Comparison of ENCODE assay signal across 13 mouse cellular contexts in the genomic region with DNA sequence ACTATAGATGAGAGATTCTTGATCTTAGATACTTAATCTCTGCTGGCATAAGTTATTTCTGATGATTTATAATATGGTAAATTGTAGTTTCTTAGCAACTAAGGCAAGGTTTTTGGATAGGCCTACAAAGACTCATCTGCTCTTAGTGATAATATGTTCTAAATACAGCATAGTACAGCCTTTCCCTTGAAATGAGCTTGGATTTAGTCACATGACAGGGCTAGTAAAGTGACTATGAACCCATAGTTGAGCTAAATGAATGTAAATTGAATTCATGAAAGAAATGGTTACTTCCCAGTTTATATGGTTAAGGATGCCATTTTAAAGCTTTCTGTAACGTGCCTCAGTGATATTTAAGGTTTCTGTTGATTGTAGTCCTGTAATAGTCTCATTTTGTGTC. TPM values are rescaled to one million over a fixed set of nuclear protein-coding genes. Genes with fewer than 3 reads are reported as not detected.
DNase-seq lines count a peak whose midpoint lies in the region; ATAC-seq and TF ChIP-seq lines count a peak whose summit lies in the region.
"Had no signal": no experiment of that assay in that cellular context is flagged by ENCODE, and none has a peak within 500 bp of the region (broad histone marks: within the 10 kb centered on the region; RNA-seq: fewer than 3 reads in every experiment).

No protein-coding gene starts in this region.

- ATAC-seq in hindbrain, embryonic 12.5 days (ENCODE audit: low FRiP score): no peak
- no peak for ATAC-seq in midbrain, postnatal 0 days (ENCODE audit: low FRiP score)
- ATAC-seq in liver, embryonic 13.5 days (ENCODE audit: low read depth): no peak
- ATAC-seq: lung, postnatal 0 days had no signal

- no peaks in the 10 kb centered on the region for H3K9me3 ChIP-seq in hindbrain, embryonic 12.5 days (replicated peaks)
- H3K9me3 ChIP-seq in hindbrain, embryonic 10.5 days: no peaks in the 10 kb centered on the region
- H3K9me3 ChIP-seq in midbrain, postnatal 0 days (ENCODE audit: low read length): no peaks in the 10 kb centered on the region
- H3K9me3 ChIP-seq in midbrain, embryonic 10.5 days (replicated peaks): no peaks in the 10 kb centered on the region
- H3K9me3 ChIP-seq in liver, embryonic 13.5 days (replicated peaks): no peaks in the 10 kb centered on the region
- H3K9me3 ChIP-seq: stomach, embryonic 15.5 days had no signal

- no peak overlapping the region for H3K9ac ChIP-seq in hindbrain, embryonic 12.5 days
- H3K9ac ChIP-seq in midbrain, postnatal 0 days (replicated peaks; ENCODE audit: low read length, poor library complexity, severe bottlenecking): no peak overlapping the region
- H3K9ac ChIP-seq in liver, embryonic 13.5 days: no peak overlapping the region
- H3K9ac ChIP-seq: stomach, embryonic 15.5 days had no signal

- no peaks in the 10 kb centered on the region for H3K27me3 ChIP-seq in hindbrain, embryonic 12.5 days
- no peaks in the 10 kb centered on the region for H3K27me3 ChIP-seq in hindbrain, embryonic 10.5 days (ENCODE audit: insufficient read depth, poor library complexity, severe bottlenecking)
- no peaks in the 10 kb centered on the region for H3K27me3 ChIP-seq in midbrain, postnatal 0 days (ENCODE audit: insufficient read depth, low read length)
- H3K27me3 ChIP-seq in midbrain, embryonic 10.5 days (ENCODE audit: low read depth, poor library complexity, severe bottlenecking): no peaks in the 10 kb centered on the region
- no peaks in the 10 kb centered on the region for H3K27me3 ChIP-seq in liver, embryonic 13.5 days
- H3K27me3 ChIP-seq: stomach, embryonic 15.5 days had no signal

- H3K4me3 ChIP-seq in hindbrain, embryonic 12.5 days: no peak overlapping the region
- H3K4me3 ChIP-seq in hindbrain, embryonic 10.5 days: no peak overlapping the region; the same call in 1 of the 2 replicates
- peak overlapping the region; percentile 98; the same call in 1 of the 2 replicates for H3K4me3 ChIP-seq in midbrain, postnatal 0 days (ENCODE audit: low read depth, low read length)
- no peak overlapping the region for H3K4me3 ChIP-seq in midbrain, embryonic 10.5 days
- no peak overlapping the region for H3K4me3 ChIP-seq in liver, embryonic 13.5 days (replicated peaks)

- no peak for DNase-seq in hindbrain, embryonic 10.5 days (ENCODE audit: low spot score)
- DNase-seq in midbrain, postnatal 0 days (ENCODE audit: low spot score): no peak
- DNase-seq in midbrain, embryonic 10.5 days (ENCODE audit: low spot score): no peak
- DNase-seq in liver, embryonic 13.5 days: no peak
- DNase-seq in Muller cell, postnatal 12 days (ENCODE audit: inconsistent ontology term): no peak
- DNase-seq in adrenal gland, postnatal 14 days: no peak
- DNase-seq: adrenal gland, postnatal 10 days; heart, adult 11 months; right cerebral cortex, postnatal 4 days; thymus, postnatal 36 days had no signal

- peaks cover 11% of the 10 kb centered on the region for H3K4me1 ChIP-seq in hindbrain, embryonic 12.5 days
- peaks cover 28% of the 10 kb centered on the region for H3K4me1 ChIP-seq in hindbrain, embryonic 10.5 days (replicated peaks)
- H3K4me1 ChIP-seq in midbrain, postnatal 0 days (ENCODE audit: insufficient read depth, low read length): peaks cover 3% of the 10 kb centered on the region; the same call in 1 of the 2 replicates
- H3K4me1 ChIP-seq in midbrain, embryonic 10.5 days: peaks cover 21% of the 10 kb centered on the region
- H3K4me1 ChIP-seq in liver, embryonic 13.5 days (replicated peaks): peaks cover 55% of the 10 kb centered on the region

- H3K4me2 ChIP-seq in hindbrain, embryonic 12.5 days (replicated peaks): peak overlapping the region; percentile 57; the same call in 1 of the 2 replicates
- H3K4me2 ChIP-seq in midbrain, postnatal 0 days (ENCODE audit: low read depth, low read length, poor library complexity, severe bottlenecking): peak overlapping the region; percentile 83
- peak overlapping the region; percentile 25; the same call in 1 of the 2 replicates for H3K4me2 ChIP-seq in liver, embryonic 13.5 days

- H3K27ac ChIP-seq in hindbrain, embryonic 12.5 days: no peak overlapping the region
- H3K27ac ChIP-seq in hindbrain, embryonic 10.5 days: no peak overlapping the region
- no peak overlapping the region for H3K27ac ChIP-seq in midbrain, postnatal 0 days (ENCODE audit: low read depth, low read length)
- no peak overlapping the region for H3K27ac ChIP-seq in midbrain, embryonic 10.5 days (replicated peaks)
- no peak overlapping the region for H3K27ac ChIP-seq in liver, embryonic 13.5 days
- H3K27ac ChIP-seq: stomach, embryonic 15.5 days had no signal

- 85% methylated on average over 1 of the region's 1 CpGs for WGBS in hindbrain, embryonic 12.5 days
- WGBS in hindbrain, embryonic 10.5 days: 88% methylated on average over 1 of the region's 1 CpGs
- WGBS in midbrain, postnatal 0 days: 74% methylated on average over 1 of the region's 1 CpGs
- 87% methylated on average over 1 of the region's 1 CpGs for WGBS in midbrain, embryonic 10.5 days
- WGBS in liver, embryonic 13.5 days (ENCODE audit: insufficient replicate concordance): 64% methylated on average over 1 of the region's 1 CpGs

- no peak for TF ChIP-seq CTCF in midbrain, postnatal 0 days (IDR thresholded peaks at IDR 0.05)

- H3K36me3 ChIP-seq in hindbrain, embryonic 12.5 days: no peaks in the 10 kb centered on the region
- H3K36me3 ChIP-seq in hindbrain, embryonic 10.5 days: no peaks in the 10 kb centered on the region
- no peaks in the 10 kb centered on the region for H3K36me3 ChIP-seq in midbrain, postnatal 0 days (ENCODE audit: insufficient read depth, low read length)
- H3K36me3 ChIP-seq in midbrain, embryonic 10.5 days: peaks cover 4% of the 10 kb centered on the region
- peaks cover 2% of the 10 kb centered on the region; the same call in 1 of the 2 replicates for H3K36me3 ChIP-seq in liver, embryonic 13.5 days
- H3K36me3 ChIP-seq: stomach, embryonic 15.5 days had no signal

RNA-seq across cellular contexts. Expression of a gene that starts 2.3 kb away (rescaled TPM):
- polyA plus RNA-seq in hindbrain, embryonic 12.5 days (2016; fragmentation: Nextera tagmentation; extraction: Ambion mirVana): 90.2 and 92.1 TPM in 2 replicates
- polyA plus RNA-seq in hindbrain, embryonic 10.5 days (2016; fragmentation: Nextera tagmentation; extraction: Ambion mirVana): 57.2 and 57.6 TPM in 2 replicates
- total RNA-seq in midbrain, postnatal 0 days (2014; rRNA removed): 350 and 362 TPM in 2 replicates
- polyA plus RNA-seq in midbrain, postnatal 0 days (2015; fragmentation: Nextera tagmentation; extraction: Ambion mirVana): 236 and 258 TPM in 2 replicates
- 52.5 and 55.2 TPM in 2 replicates for polyA plus RNA-seq in midbrain, embryonic 10.5 days (2016; fragmentation: Nextera tagmentation; extraction: Ambion mirVana)
- polyA plus RNA-seq in liver, embryonic 13.5 days (2015; fragmentation: Nextera tagmentation; extraction: Ambion mirVana): 98.0 and 104 TPM in 2 replicates
- total RNA-seq in adrenal gland, postnatal 14 days (2021): 159 and 169 TPM in 2 replicates

RNA-seq across cellular contexts. Expression of a gene that starts 29.1 kb away (rescaled TPM):
- polyA plus RNA-seq in hindbrain, embryonic 12.5 days (2016; fragmentation: Nextera tagmentation; extraction: Ambion mirVana): 45.9 and 48.9 TPM in 2 replicates
- 29.1 and 32.2 TPM in 2 replicates for polyA plus RNA-seq in hindbrain, embryonic 10.5 days (2016; fragmentation: Nextera tagmentation; extraction: Ambion mirVana)
- total RNA-seq in midbrain, postnatal 0 days (2014; rRNA removed): 23.2 and 25.5 TPM in 2 replicates
- 19.3 and 21.5 TPM in 2 replicates for polyA plus RNA-seq in midbrain, postnatal 0 days (2015; fragmentation: Nextera tagmentation; extraction: Ambion mirVana)
- 24.5 and 26.0 TPM in 2 replicates for polyA plus RNA-seq in midbrain, embryonic 10.5 days (2016; fragmentation: Nextera tagmentation; extraction: Ambion mirVana)
- polyA plus RNA-seq in liver, embryonic 13.5 days (2015; fragmentation: Nextera tagmentation; extraction: Ambion mirVana): 1.9 and 2.3 TPM in 2 replicates
- total RNA-seq in adrenal gland, postnatal 14 days (2021): 14.1 and 15.0 TPM in 2 replicates

Comparison
In these comparisons a context has a peak if more than half of its experiments do, and no peak if none do; other contexts are left out.
1. H3K4me2 ChIP-seq: peak in every context shown above with its lines; median percentile 83 in midbrain, postnatal 0 days; 57 in hindbrain, embryonic 12.5 days; 25 in liver, embryonic 13.5 days.